Mouse (Mus musculus): ENCODE data around the gene Ccn2. TPM values are rescaled to one million over a fixed set of nuclear protein-coding genes. Genes with fewer than 3 reads are reported as not detected.

Ccn2 gene
- total RNA-seq (2017): not detected in 2 replicates

DNA sequence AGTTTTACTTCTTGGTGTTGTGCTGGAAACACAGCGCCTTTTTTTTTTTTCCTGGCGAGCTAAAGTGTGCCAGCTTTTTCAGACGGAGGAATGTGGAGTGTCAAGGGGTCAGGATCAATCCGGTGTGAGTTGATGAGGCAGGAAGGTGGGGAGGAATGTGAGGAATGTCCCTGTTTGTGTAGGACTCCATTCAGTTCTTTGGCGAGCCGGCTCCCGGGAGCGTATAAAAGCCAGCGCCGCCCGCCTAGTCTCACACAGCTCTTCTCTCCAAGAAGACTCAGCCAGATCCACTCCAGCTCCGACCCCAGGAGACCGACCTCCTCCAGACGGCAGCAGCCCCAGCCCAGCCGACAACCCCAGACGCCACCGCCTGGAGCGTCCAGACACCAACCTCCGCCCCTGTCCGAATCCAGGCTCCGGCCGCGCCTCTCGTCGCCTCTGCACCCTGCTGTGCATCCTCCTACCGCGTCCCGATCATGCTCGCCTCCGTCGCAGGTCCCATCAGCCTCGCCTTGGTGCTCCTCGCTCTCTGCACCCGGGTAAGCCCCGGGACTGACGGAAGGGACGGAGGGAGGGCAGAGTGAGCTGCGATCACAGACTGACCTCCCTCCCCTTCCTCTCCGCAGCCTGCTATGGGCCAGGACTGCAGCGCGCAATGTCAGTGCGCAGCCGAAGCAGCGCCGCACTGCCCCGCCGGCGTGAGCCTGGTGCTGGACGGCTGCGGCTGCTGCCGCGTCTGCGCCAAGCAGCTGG lies at the start of gene Ccn2:
Gene Ccn2 (plus strand): TSS at position 193 of the 753 bp plus-strand sequence.
- ATAC-seq (replicated peaks in 1 of 2; ENCODE audit: insufficient read depth in 1 of 2, low FRiP score in 2 of 2, low TSS enrichment in 1 of 2, low read depth in 1 of 2, poor library complexity in 2 of 2, severe bottlenecking in 2 of 2): peak; percentile 38 to 49

DNA sequence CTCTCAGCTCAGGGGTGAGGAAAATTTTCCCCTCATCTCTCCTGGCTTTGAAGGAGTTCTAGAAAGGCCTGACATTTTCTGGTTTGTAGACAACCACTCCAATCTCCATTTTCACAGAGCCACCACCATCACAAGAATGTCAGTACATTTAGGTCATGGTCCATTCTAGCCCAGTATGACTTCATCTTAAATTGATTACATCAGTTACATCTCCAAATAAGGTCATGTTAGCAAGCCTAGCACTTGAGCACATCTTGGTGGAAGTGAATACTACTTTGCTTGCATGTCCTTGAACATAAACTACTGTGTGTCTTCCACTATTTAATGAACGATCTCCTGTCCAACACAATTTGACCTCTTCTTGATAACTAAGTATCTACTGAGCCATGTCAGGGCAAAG lies 42.4 kb upstream of the Ccn2 start:
- ATAC-seq (replicated peaks in 1 of 2; ENCODE audit: insufficient read depth in 1 of 2, low FRiP score in 2 of 2, low TSS enrichment in 1 of 2, low read depth in 1 of 2, poor library complexity in 2 of 2, severe bottlenecking in 2 of 2): no peak

DNA sequence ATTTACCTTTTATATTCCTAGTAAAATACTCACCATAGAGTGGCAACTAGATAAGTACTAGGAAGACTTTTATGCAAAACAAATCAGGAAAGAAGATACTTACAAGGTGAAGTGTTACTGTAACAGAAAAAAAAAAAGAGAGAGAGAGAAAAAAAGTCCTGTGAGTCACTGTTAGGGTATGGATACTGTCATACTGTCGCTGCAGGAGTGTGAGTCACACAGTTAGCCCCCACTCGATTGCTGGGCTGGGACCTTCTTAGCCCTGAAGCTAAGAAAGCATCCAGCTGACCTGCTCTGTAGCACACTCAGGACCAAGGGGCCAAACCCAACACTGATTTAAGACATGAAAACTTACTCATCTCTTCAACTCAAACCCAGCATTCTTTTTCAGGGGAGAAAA lies 41.2 kb upstream of the Ccn2 start:
- no peak for ATAC-seq (replicated peaks in 1 of 2; ENCODE audit: insufficient read depth in 1 of 2, low FRiP score in 2 of 2, low TSS enrichment in 1 of 2, low read depth in 1 of 2, poor library complexity in 2 of 2, severe bottlenecking in 2 of 2)

DNA sequence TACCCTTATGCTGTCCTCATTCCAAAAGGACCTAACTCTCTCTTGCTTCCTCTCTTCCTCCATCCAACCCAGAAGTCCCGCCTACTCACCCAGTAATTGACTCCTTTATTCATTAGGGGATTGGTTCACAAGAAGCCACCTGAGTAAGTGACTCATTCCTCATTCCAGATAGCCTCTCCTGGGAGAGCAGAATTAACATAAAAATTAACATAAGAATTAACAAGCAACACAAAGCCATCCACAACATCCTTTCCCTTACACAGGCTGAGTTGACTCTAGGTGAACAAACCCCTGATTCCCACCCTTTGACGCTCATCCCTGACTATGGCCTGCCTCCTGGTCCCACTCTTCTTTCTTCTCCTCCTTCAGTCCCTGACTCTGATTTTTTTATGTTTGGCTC lies 36.9 kb upstream of the Ccn2 start:
- no peak for ATAC-seq (replicated peaks in 1 of 2; ENCODE audit: insufficient read depth in 1 of 2, low FRiP score in 2 of 2, low TSS enrichment in 1 of 2, low read depth in 1 of 2, poor library complexity in 2 of 2, severe bottlenecking in 2 of 2)

DNA sequence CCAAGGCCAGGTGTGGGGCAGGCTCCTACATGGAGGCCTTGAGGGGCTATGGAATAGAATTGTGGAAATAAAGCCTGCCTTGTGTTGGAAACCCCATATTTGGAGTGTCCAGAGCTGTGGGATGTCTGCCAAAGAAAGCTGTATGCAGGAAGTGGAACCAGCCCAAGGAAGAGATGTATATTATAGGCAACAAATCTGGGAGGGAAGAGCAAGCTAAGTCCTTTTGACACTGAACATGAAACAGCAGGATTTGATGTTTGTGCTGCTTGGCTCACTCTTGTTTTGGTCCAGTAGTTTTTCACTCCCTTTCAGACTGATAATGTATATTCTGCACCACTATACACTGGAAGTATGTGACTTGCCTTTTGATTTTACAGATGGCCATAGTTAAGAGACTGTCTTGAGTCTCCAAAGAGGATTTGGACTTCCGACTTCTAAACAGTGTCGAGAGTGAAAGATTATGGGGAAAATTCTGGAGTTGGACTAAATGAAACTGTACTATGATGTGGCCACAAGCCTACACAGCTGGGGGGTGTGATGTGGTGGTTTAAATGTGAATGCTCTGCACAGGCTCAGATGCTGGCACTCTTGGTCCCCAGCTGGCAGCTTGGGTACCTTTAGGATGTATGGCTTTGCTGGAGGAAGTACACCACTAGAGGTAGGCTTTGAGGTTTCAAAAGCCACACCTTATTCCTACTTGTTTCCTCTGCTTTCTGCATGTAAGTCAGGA lies 25.4 kb upstream of the Ccn2 start:
- ATAC-seq (replicated peaks in 1 of 2; ENCODE audit: insufficient read depth in 1 of 2, low FRiP score in 2 of 2, low TSS enrichment in 1 of 2, low read depth in 1 of 2, poor library complexity in 2 of 2, severe bottlenecking in 2 of 2): no peak

DNA sequence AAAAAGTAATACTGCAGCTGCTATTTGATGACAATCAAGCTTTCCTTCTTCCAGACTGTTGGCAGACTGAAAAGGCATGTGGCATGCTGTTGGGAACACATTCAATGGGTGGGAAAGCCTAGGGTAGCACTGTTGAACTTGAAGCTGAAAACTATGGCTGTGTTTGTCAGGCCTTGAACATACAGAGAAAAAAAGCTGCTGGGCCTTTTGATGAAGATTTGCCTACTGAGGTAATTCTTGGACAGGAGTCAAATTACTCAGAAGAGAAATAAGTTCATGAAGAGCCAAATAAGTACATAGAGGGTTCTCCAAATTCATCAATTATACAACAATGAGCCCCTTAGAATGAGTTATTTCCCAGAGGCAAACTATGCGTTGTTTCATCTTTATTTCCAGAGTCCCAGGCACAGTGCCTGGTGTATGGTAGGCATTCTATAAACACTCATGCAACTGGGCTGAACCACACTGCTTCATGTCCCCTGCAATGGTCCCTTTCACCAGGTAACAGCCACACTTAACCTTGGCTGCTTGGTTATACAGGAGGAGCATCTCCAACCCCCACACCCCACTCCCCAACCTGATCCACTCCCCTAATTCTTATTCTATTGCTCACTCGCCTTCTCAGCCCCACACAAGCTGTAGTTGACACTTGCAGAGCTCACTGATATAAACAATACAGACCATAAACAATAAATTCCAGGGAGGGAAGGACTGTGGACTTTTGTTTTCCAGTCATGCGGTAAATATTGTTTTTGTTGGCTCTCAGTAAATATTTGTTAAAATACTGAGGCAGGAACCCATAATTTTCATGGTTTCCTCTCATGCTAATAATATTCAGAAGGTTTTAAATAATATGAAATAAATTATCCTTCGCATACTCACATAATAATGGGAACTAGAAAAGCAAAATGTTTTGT lies 22.9 kb upstream of the Ccn2 start:
- no peak for ATAC-seq (replicated peaks in 1 of 2; ENCODE audit: insufficient read depth in 1 of 2, low FRiP score in 2 of 2, low TSS enrichment in 1 of 2, low read depth in 1 of 2, poor library complexity in 2 of 2, severe bottlenecking in 2 of 2)

DNA sequence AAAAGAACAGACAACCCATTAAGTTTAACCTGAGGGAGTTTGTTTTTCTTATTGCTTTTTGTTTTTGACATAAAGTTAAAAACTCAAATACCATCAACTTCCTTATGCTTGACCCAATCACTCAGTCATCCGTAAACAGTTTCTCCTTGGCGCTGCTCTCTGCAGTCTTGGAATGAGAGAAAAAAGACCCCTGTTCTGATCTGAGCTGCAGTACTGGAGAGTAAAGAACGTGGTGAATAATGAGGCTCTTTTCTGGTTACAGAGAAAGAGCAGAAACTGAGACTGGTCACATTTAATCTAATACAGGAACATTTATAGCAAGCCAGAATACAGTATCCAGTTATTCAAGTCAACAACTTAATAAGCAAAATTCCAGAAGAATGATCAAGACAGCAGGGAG lies 21.8 kb upstream of the Ccn2 start:
- no peak for ATAC-seq (replicated peaks in 1 of 2; ENCODE audit: insufficient read depth in 1 of 2, low FRiP score in 2 of 2, low TSS enrichment in 1 of 2, low read depth in 1 of 2, poor library complexity in 2 of 2, severe bottlenecking in 2 of 2)

DNA sequence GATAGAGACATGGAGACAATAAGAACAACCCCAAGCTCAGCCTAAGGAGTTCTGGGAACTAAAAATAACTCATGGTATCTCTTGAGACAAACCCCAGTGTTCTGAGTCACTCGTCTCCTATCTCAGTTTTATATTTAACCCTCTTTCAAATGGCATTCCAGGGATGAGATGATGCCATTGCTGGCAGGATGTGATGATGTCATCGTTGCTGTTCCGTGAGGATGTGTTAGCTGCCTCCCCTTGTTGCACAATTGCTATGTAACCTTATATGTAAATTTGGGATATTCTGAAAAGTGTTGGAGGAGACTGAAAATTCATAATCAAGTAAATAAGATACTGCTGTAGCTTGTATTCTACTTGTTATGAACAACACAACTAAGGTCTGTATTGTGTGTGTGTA lies 14.2 kb upstream of the Ccn2 start:
- ATAC-seq (replicated peaks in 1 of 2; ENCODE audit: insufficient read depth in 1 of 2, low FRiP score in 2 of 2, low TSS enrichment in 1 of 2, low read depth in 1 of 2, poor library complexity in 2 of 2, severe bottlenecking in 2 of 2): no peak

DNA sequence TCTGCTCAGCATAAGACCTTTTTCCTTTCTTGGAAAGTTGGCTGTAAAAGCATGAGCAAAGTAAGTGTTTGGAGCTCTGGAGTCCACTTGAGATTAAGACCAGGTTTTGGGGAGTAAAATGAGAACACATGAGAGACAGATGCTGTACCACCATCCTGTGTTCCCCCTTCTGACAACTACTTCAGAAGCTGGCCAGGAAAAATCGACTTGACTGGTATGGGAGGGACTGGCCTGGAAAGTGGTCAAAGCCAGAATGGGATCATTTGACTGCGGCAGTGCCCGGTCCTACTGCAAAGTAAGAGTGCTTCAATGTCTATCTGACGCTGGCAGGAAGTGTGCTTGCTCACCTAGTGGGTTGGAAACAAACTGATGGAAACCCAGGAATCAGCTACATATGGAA lies 6.4 kb upstream of the Ccn2 start:
- ATAC-seq (replicated peaks in 1 of 2; ENCODE audit: insufficient read depth in 1 of 2, low FRiP score in 2 of 2, low TSS enrichment in 1 of 2, low read depth in 1 of 2, poor library complexity in 2 of 2, severe bottlenecking in 2 of 2): no peak

DNA sequence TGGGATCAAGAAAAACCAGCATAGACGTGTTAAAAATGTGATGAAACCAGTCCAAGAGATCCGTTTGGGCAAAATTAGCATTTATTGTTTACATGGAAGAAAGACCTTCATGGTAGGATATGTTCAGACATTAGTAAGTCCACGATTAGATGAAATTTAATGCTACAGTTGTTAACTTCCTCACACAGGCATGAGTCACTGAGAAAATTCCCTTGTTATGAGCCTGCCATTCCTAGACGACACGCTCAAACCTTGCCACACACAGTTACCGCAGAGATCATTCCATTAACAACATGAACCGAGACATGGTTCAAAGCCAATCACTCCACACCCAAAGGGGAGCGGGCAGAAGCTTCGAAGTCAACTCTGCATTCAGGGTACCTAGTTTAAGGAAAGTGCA lies 6.0 kb upstream of the Ccn2 start:
- no peak for ATAC-seq (replicated peaks in 1 of 2; ENCODE audit: insufficient read depth in 1 of 2, low FRiP score in 2 of 2, low TSS enrichment in 1 of 2, low read depth in 1 of 2, poor library complexity in 2 of 2, severe bottlenecking in 2 of 2)

DNA sequence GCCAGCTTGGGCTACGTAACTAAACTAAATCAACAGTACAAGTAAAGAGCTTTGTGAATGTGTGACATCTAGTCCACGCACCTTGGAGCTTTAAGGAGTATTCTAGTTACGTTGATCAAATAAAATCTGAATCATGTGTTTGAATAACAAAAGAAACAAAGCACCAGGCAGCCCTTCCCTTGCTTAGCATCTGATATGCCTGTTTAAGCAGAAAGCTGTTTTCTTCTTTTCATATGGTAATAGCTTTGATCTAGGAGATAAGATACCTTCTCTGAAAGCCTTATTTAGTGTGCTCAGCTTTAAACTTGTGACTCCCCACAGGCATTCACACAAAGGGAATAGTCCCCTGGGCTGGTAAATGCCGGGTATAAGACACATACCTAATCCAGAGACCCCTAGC lies 4.7 kb upstream of the Ccn2 start:
- ATAC-seq (replicated peaks in 1 of 2; ENCODE audit: insufficient read depth in 1 of 2, low FRiP score in 2 of 2, low TSS enrichment in 1 of 2, low read depth in 1 of 2, poor library complexity in 2 of 2, severe bottlenecking in 2 of 2): no peak

DNA sequence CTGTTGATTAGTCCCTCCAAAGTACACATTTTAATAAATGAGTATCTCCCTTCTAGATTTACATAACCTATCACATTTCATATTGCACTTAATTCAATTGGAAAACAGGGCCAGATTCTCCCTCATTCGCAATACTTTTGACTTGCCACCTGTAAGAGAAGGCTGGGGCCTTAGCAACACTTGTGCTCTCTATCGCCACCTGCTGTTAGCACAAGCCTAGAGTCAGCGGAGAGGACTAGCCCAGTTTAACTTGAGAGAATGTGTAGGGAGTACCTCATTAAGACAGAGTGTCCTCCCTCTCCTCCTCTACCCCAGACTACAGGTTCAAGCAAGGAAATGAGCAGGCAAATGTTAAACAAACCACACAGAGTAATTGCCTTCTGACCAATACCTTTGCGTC lies 4.1 kb upstream of the Ccn2 start:
- peak; percentile 64 to 65 for ATAC-seq (replicated peaks in 1 of 2; ENCODE audit: insufficient read depth in 1 of 2, low FRiP score in 2 of 2, low TSS enrichment in 1 of 2, low read depth in 1 of 2, poor library complexity in 2 of 2, severe bottlenecking in 2 of 2)

DNA sequence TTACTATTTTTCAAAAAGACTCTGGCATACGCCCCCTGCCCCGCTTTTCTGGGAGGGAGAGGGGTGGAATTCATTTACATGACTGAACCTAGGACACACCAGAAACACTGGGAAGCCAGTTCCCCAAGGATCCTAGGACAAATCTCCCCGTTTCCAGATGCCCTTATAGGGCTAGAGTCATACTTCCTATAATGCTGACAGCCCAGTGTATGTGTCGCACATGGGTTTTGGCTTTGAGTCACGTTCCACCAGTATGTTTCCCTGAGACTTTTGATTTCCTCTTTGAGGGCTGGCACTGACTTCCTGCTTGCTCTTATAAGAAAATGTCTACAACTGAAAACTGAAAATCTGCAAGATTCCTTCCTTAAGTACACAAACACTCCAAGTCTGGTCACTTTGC lies 3.5 kb upstream of the Ccn2 start:
- ATAC-seq (replicated peaks in 1 of 2; ENCODE audit: insufficient read depth in 1 of 2, low FRiP score in 2 of 2, low TSS enrichment in 1 of 2, low read depth in 1 of 2, poor library complexity in 2 of 2, severe bottlenecking in 2 of 2): peak; percentile 70 to 71

DNA sequence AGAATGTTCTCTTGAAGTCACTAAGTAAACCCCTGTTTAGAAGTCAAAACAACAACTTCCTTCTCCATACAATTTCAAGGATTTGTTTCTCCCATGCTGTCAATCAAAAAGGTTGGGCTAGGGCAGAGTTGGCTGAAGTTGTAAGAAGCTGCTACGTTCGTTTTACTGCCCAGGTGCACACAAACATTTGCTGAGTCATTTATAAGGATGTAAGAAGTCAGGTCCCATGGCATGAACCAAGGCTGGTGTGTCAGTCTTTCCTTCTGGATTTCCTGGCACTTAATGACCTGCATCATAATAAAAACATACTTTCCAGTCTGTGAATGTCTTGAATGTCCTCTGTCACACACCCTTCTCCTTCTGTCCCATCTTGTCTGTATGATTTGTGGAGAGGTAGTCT lies 2.9 kb upstream of the Ccn2 start:
- no peak for ATAC-seq (replicated peaks in 1 of 2; ENCODE audit: insufficient read depth in 1 of 2, low FRiP score in 2 of 2, low TSS enrichment in 1 of 2, low read depth in 1 of 2, poor library complexity in 2 of 2, severe bottlenecking in 2 of 2)

DNA sequence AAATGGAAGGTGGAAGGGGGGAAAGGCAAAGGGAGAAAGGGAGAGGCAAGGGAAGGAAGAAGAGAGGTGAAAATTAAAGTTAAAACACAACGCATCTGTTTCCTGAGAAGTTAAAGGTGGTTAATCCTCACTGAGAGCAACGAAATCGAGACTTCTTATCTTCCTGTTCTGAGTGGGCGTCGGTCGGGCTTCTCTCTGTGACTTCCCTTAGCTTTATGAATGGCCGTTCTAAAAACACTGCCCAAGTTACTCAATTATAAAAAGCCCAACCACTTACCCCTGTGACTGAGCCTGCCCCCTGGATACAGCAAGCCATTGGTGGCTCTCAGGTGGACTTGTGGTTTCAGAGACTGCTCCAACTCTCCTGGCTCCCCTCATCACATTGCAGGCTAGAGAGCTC lies 2.3 kb upstream of the Ccn2 start:
- peak in 1 of 2 experiments; percentile 23; a peak in 3 of 4 replicates for ATAC-seq (replicated peaks in 1 of 2; ENCODE audit: insufficient read depth in 1 of 2, low FRiP score in 2 of 2, low TSS enrichment in 1 of 2, low read depth in 1 of 2, poor library complexity in 2 of 2, severe bottlenecking in 2 of 2)

DNA sequence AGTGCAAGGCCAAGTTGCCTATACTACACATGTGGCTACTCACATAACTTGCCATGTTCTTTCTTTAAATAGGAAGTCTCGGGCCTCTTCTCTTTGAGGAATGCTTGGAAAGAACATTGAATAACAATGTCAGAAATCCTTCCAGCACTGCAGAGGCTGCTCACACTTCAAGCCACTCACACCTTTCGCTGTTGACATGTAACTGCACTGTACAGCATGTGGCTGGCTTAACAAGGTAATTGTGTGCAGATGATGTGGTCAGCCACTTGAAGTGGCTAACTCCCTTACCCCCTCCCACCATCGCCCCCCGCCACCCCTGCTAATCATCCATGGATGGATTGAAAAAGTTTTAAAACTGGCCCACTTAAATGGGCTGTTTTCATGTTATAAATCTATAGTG lies 1.7 kb upstream of the Ccn2 start:
- no peak for ATAC-seq (replicated peaks in 1 of 2; ENCODE audit: insufficient read depth in 1 of 2, low FRiP score in 2 of 2, low TSS enrichment in 1 of 2, low read depth in 1 of 2, poor library complexity in 2 of 2, severe bottlenecking in 2 of 2)

DNA sequence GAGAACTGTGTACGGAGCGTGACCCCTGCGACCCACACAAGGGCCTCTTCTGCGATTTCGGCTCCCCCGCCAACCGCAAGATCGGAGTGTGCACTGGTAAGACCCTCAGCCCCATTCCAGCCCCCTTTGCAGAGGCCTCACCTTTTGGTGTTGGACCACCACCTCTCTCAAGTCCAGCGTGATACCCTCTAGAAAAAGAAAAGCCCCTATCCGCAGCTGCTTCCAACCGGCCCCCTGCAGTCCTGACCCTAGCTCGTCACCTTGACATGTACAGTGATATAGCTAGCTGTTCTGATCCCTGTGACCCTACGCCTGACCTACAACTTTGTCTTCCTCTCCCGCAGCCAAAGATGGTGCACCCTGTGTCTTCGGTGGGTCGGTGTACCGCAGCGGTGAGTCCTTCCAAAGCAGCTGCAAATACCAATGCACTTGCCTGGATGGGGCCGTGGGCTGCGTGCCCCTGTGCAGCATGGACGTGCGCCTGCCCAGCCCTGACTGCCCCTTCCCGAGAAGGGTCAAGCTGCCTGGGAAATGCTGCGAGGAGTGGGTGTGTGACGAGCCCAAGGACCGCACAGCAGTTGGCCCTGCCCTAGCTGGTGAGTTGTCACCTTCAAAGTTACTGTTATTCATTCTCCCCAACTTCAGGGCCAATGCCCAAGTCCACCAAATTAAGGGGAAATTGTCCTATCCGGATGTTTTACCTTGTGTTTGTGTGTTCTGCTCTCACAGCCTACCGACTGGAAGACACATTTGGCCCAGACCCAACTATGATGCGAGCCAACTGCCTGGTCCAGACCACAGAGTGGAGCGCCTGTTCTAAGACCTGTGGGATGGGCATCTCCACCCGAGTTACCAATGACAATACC lies 994 bp downstream of the Ccn2 start:
- ATAC-seq (replicated peaks in 1 of 2; ENCODE audit: insufficient read depth in 1 of 2, low FRiP score in 2 of 2, low TSS enrichment in 1 of 2, low read depth in 1 of 2, poor library complexity in 2 of 2, severe bottlenecking in 2 of 2): no peak; a peak in 1 of 4 replicates

Data from hematopoietic stem cell, adult 5-6 weeks (primary cell).